Mouse (Mus musculus) erythroid progenitor cell, adult 5-6 weeks (primary cell): ENCODE results near the gene Pde4dip. TPM values are rescaled to one million over a fixed set of nuclear protein-coding genes. Genes with fewer than 3 reads are reported as not detected.

ENCODE experiments used
- ATAC-seq: replicated peaks from 2 replicates; pipeline ENCODE4 v1.8.0; 2016; ENCODE audit warnings: moderate number of reproducible peaks, mild to moderate bottlenecking, moderate TSS enrichment, inconsistent platforms; ENCODE audit not compliant: poor library complexity, low FRiP score, severe bottlenecking
- total RNA-seq, 2 experiments: library from RNA; stranded (forward) in 1 of 2; stranded (reverse) in 1 of 2; fragments of 150-400 nt in 1 of 2; fragments of 186-747, 209-891 nt in 1 of 2; gene quantifications; 2 replicates each; pipeline versions ENCODE4 v1.2.3 to v1.2.4; 2015 to 2017; ENCODE audit warnings: low replicate concordance in 2 of 2

The Pde4dip gene
- total RNA-seq, 2 experiments from 2014 or later: 1.3 to 1.8 TPM

GRCm38 (mm10) chr3:97810334-97810733 lies 78.2 kb downstream of the Pde4dip start:
- no peak for ATAC-seq

- ATAC-seq: no peak
Measured at GRCm38 (mm10) chr3:97805559-97805958, 82.9 kb downstream of the Pde4dip start.

GRCm38 (mm10) chr3:97803675-97804074 lies 84.8 kb downstream of the Pde4dip start:
- ATAC-seq: no peak

- no peak for ATAC-seq
Measured at GRCm38 (mm10) chr3:97802927-97803326, 85.6 kb downstream of the Pde4dip start.

GRCm38 (mm10) chr3:97802297-97802696 lies 86.2 kb downstream of the Pde4dip start:
- no peak for ATAC-seq

- no peak for ATAC-seq
Measured at GRCm38 (mm10) chr3:97801178-97801699, 87.3 kb downstream of the Pde4dip start.

GRCm38 (mm10) chr3:97800657-97801056 lies 87.8 kb downstream of the Pde4dip start:
- ATAC-seq: no peak

GRCm38 (mm10) chr3:97800004-97800403 lies 88.5 kb downstream of the Pde4dip start:
- no peak for ATAC-seq

GRCm38 (mm10) chr3:97799267-97799666 lies 89.2 kb downstream of the Pde4dip start:
- no peak for ATAC-seq

GRCm38 (mm10) chr3:97797371-97797770 lies 91.1 kb downstream of the Pde4dip start:
- no peak for ATAC-seq

GRCm38 (mm10) chr3:97793995-97794394 lies 94.5 kb downstream of the Pde4dip start:
- ATAC-seq: no peak

- ATAC-seq: no peak
Measured at GRCm38 (mm10) chr3:97790150-97790549, 98.4 kb downstream of the Pde4dip start.

- ATAC-seq: no peak
Measured at GRCm38 (mm10) chr3:97789317-97789716, 99.2 kb downstream of the Pde4dip start.

GRCm38 (mm10) chr3:97776195-97776594 lies 112.3 kb downstream of the Pde4dip start:
- ATAC-seq: no peak

- ATAC-seq: no peak
Measured at GRCm38 (mm10) chr3:97775742-97776141, 112.8 kb downstream of the Pde4dip start.

GRCm38 (mm10) chr3:97774861-97775260 lies 113.6 kb downstream of the Pde4dip start:
- ATAC-seq: no peak

- ATAC-seq: peak; percentile 54
Measured at GRCm38 (mm10) chr3:97767771-97768762, 120.4 kb downstream of the Pde4dip start.

GRCm38 (mm10) chr3:97767041-97767770 lies 121.3 kb downstream of the Pde4dip start:
- ATAC-seq: no peak

GRCm38 (mm10) chr3:97766459-97766858 lies 122.0 kb downstream of the Pde4dip start:
- no peak for ATAC-seq

- ATAC-seq: no peak
Measured at GRCm38 (mm10) chr3:97764152-97764551, 124.4 kb downstream of the Pde4dip start.
